Mouse (Mus musculus): Measurements from ENCODE around the gene Cwc22.

The Cwc22 gene

GRCm38 (mm10) chr2:77873806-77874205 is 72.4 kb downstream of the Cwc22 start:
- DNase-seq: no peak

DNA sequence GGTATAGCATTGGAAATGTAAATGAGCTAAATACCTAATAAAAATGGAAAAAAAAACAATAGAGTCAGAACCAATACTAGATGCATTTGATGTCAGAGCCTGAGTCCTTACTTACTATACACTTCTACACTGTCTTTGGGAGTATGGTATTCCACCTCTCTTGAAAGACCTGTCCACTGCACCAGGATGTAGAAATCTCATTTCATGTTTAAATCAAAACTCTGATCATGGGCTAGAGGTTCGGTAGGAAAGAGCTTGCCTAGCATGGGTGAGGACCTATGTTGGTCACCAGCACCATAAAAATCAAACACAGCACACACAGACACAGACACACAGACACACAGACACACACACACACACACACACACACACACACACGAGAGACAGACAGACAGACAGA is 73.5 kb downstream of the Cwc22 start:
- no peak for DNase-seq

DNA sequence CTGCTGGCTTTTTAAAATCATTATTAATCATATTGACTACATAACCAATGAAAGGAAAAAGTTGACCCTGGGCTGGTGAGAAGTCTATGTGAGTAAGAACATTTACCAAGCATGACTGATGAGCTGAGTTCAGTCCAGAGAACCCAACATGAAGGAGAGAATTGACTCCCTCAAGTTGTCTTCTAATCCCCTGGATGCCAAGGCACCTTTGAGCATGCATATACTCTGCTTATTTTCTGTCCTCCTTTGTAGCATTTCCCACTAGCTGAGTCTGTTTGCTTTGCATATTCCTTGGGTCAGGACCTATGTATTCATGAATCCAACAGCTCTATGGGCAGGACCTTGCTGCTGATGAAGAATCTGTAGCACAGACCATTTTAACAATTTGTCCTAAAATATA is 75.0 kb downstream of the Cwc22 start:
- DNase-seq: no peak

- no peak for DNase-seq
Observed at GRCm38 (mm10) chr2:77869729-77870280, 76.4 kb downstream of the Cwc22 start.

GRCm38 (mm10) chr2:77863934-77864333 is 82.2 kb downstream of the Cwc22 start:
- no peak for DNase-seq

DNA sequence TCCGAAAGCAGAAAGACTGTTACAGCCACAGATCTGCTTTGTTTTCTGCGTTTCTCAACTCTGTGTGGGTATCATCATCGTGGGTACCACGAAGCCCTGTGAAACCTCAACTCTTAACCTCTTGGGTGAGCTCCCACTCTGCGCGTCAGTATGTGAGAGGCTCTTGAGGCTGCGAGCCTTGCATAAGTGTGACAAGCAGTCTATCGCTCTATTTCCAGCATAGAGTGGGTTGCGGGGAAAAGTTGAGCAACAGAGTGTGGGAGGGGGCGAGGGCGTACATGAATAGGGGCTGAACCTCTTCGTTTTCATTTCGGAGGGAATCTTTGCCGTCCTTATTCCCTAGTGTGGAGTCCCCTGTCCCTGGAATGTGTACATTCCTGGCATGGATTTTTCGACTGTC is 82.7 kb downstream of the Cwc22 start:
- DNase-seq: no peak

- no peak for DNase-seq
Observed at GRCm38 (mm10) chr2:77841464-77841863, 104.7 kb downstream of the Cwc22 start.

GRCm38 (mm10) chr2:77839587-77839986 is 106.6 kb downstream of the Cwc22 start:
- DNase-seq: no peak

- DNase-seq: no peak
Observed at GRCm38 (mm10) chr2:77838688-77839087, 107.5 kb downstream of the Cwc22 start.

DNA sequence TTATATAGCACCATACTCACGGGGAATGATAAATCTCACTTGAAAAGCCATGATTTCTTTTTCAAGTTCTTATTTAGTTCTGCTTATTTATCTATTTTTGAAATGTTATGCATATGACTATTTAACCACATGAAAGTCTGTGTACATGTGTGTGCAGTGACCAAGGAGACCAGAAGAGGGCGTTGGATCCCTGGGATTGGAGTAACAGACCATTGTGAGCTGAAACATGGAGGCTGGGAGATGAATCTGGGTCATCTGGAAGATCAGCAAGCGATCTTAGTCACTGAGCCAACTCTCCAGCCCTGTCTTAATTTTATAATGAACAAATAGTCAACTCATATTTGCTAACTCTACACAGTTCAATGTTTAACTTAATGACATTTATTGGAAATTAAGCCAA is 110.4 kb downstream of the Cwc22 start:
- no peak for DNase-seq
